Mouse (Mus musculus) ES-E14 (cell line): ENCODE data around the gene Grk2. TPM values are rescaled to one million over a fixed set of nuclear protein-coding genes. Genes with fewer than 3 reads are reported as not detected.

Source experiments
- DNase-seq: peaks from one replicate; pipeline ENCODE4 v3.0.0-alpha.2; 2013; ENCODE audit warnings: low read depth, low spot score
- H3K27ac ChIP-seq: 2 replicates; pipeline ENCODE4 v1.5.1; 2012; ENCODE audit warnings: low read depth, mild to moderate bottlenecking, low read length, moderate library complexity, mixed read lengths; ENCODE audit not compliant: poor library complexity, insufficient read depth, severe bottlenecking
- H3K36me3 ChIP-seq: 2 replicates; pipeline ENCODE4 v1.6.1; 2012; ENCODE audit warnings: mild to moderate bottlenecking, low read length, moderate library complexity, mixed read lengths; ENCODE audit not compliant: control insufficient read depth, poor library complexity, insufficient read depth, severe bottlenecking
- H3K4me1 ChIP-seq, 2 experiments: fragments of 150-350 bp in 1 of 2; sonication (generic) in 1 of 2; 2 replicates each; pipeline ENCODE4 v1.6.1; 2012; ENCODE audit warnings: low read length in 2 of 2, mild to moderate bottlenecking in 1 of 2, mixed read lengths in 1 of 2; ENCODE audit not compliant: control insufficient read depth in 2 of 2, insufficient read depth in 2 of 2, poor library complexity in 1 of 2
- H3K4me3 ChIP-seq, 2 experiments: fragments of 150-350 bp in 1 of 2; sonication (generic) in 1 of 2; 2 replicates each; pipeline ENCODE4 v1.5.1; 2012; ENCODE audit warnings: low read length in 2 of 2, low read depth in 1 of 2, mild to moderate bottlenecking in 1 of 2, mixed read lengths in 1 of 2; ENCODE audit not compliant: insufficient read depth in 1 of 2, poor library complexity in 1 of 2, severe bottlenecking in 1 of 2
- H3K9ac ChIP-seq: 2 replicates; pipeline ENCODE4 v1.6.1; 2012; ENCODE audit warnings: low read depth, mild to moderate bottlenecking, low read length, mixed read lengths; ENCODE audit not compliant: poor library complexity, insufficient read depth, severe bottlenecking
- H3K9me3 ChIP-seq: fragments of 150-350 bp; sonication (generic); 2 replicates; pipeline ENCODE4 v1.6.1; 2012; ENCODE audit warnings: low read depth, mild to moderate bottlenecking, low read length; ENCODE audit not compliant: control insufficient read depth, insufficient read depth
- CHD2 ChIP-seq: IDR thresholded peaks from 2 replicates; pipeline ENCODE4 v1.6.1; 2014; ENCODE audit warnings: mild to moderate bottlenecking, low read depth, low read length, inconsistent platforms
- HCFC1 ChIP-seq: IDR thresholded peaks from 2 replicates; pipeline ENCODE4 v1.6.1; 2012; ENCODE audit warnings: low read length, inconsistent platforms, borderline replicate concordance; ENCODE audit not compliant: insufficient read depth
- MAFK ChIP-seq: IDR thresholded peaks from 2 replicates; pipeline ENCODE4 v1.6.1; 2014; ENCODE audit warnings: mild to moderate bottlenecking, low read depth, low read length, inconsistent platforms; ENCODE audit not compliant: insufficient read depth
- ZC3H11A ChIP-seq: IDR thresholded peaks from 2 replicates; pipeline ENCODE4 v1.6.1; 2012; ENCODE audit warnings: low read depth, mild to moderate bottlenecking, inconsistent platforms, low read length, borderline replicate concordance
- ZNF384 ChIP-seq: IDR thresholded peaks from 2 replicates; pipeline ENCODE4 v1.6.1; 2012; ENCODE audit warnings: low read depth, low read length, inconsistent platforms
- in situ Hi-C, 2 experiments: fragments of 600-800 bp; cut with MboI; formaldehyde crosslinking; loops; one replicate each; pipeline ENCODE4 v1.15.1; 2025; ENCODE audit warnings: low sequenced_read_pairs in 2 of 2, inconsistent platforms in 1 of 2; ENCODE audit not compliant: unreplicated experiment in 2 of 2
- total RNA-seq: library from RNA; depleted of rRNA; stranded (reverse); fragments of 300-350 nt; gene quantifications from 2 replicates; pipeline ENCODE4 v1.2.3, GENCODE M21; 2012

Gene Grk2
- total RNA-seq, 1 experiment = 56.1 TPM

DNA sequence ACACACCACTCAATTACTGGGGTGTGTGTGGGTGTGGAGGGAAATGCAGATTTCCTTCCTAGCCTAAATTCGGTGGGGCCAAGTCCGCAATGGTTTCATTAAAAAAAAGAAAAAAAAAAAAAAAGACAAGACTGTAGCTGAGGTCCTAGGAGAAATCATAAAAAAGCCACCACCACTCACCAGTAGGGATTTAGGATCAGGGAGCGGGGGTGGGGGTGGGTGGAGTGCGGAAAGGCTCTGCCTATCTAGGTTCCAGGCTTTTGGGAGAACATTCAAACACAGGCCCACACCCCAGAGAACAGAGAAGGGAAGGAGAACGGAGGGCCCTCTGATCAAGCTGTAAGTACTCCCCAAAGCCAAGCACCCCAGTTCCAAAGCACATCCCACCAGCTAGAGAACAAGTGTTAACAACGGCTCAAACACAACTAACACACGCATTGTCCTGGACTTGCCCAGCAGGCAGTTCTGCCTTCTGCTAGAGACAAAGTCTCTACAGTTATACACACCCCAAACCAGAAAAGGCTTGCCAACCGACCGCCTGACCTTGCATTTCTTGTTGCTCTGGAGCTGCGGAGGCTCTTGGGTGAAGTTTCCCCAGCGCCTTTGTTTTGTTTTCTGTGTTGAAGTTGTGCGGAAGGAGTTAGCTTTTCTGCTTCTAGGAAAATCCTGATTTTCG is 27.2 kb upstream of the Grk2 start:
- Histone ChIP-seq H3K9ac (peak overlapping the region; percentile 78), H3K4me1 (peaks cover 11 to 17% of the 10 kb centered on the region in 2 experiments), H3K9me3 (no peaks in the 10 kb centered on the region), H3K36me3 (peaks cover 6% of the 10 kb centered on the region), H3K4me3 (peak overlapping the region; percentile 87 to 89), H3K27ac (peak overlapping the region; percentile 92)
- in situ Hi-C loops = no loop called here
- TF ChIP-seq ZNF384 (peak; percentile 17; the same call in 1 of the 2 replicates), CHD2 (no peak), ZC3H11A (no peak), MAFK (no peak)
- DNase-seq = peak; percentile 34

DNA sequence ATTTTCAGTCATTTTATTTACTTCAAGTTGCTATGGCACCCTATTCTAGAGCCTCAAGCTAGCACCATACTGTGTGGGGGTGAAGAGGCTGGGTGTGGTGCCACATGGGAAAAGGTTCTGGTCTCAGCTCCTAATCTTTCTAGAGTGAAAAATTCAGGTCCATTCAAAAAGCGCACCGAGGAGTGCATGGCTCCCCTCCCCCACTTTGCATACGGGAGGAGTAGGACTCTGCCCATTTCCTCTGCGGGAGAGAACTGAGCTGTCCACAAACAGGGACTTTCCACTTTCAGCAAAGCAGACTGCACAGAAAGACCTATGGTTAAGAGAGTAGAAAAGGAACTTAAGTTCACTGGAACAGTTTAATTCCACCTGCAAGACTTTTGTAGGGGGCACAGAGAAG is 26.6 kb upstream of the Grk2 start:
- in situ Hi-C loops = no loop called here
- peak; percentile 45 for DNase-seq
- Histone ChIP-seq H3K36me3 (peaks cover 10% of the 10 kb centered on the region), H3K27ac (peak overlapping the region; percentile 92), H3K4me1 (peaks cover 13 to 17% of the 10 kb centered on the region in 2 experiments), H3K9ac (peak overlapping the region; percentile 78), H3K4me3 (peak overlapping the region; percentile 87 to 89), H3K9me3 (no peaks in the 10 kb centered on the region)
- TF ChIP-seq CHD2 (0 out of 2 replicates have a peak, but pooled peaks have one; percentile 25), ZNF384 (no peak), MAFK (no peak)

- H3K27ac ChIP-seq = no peak overlapping the region
- no peak for DNase-seq
- no peak overlapping the region for H3K4me3 ChIP-seq
- TF ChIP-seq HCFC1 (no peak), ZC3H11A (no peak), ZNF384 (no peak), MAFK (no peak), CHD2 (no peak)
- peaks cover 16% of the 10 kb centered on the region for H3K36me3 ChIP-seq
- no peak overlapping the region for H3K9ac ChIP-seq
- peaks cover 13 to 17% of the 10 kb centered on the region in 2 experiments for H3K4me1 ChIP-seq
- no peaks in the 10 kb centered on the region for H3K9me3 ChIP-seq
- in situ Hi-C loops = no loop called here
Observed at GRCm38 (mm10) chr19:4331273-4331672, 25.3 kb upstream of the Grk2 start.

GRCm38 (mm10) chr19:4330603-4331002 is 24.6 kb upstream of the Grk2 start:
- DNase-seq = no peak
- H3K4me3 ChIP-seq = no peak overlapping the region
- H3K36me3 ChIP-seq = peaks cover 21% of the 10 kb centered on the region
- no peak overlapping the region; the same call in 1 of the 2 replicates for H3K27ac ChIP-seq
- peaks cover 13 to 17% of the 10 kb centered on the region in 2 experiments for H3K4me1 ChIP-seq
- TF ChIP-seq ZC3H11A (no peak), HCFC1 (no peak), ZNF384 (no peak), CHD2 (no peak), MAFK (no peak)
- in situ Hi-C loops = no loop called here
- no peak overlapping the region for H3K9ac ChIP-seq
- no peaks in the 10 kb centered on the region for H3K9me3 ChIP-seq
